Mouse (Mus musculus): Measurements from ENCODE around the gene Mdm2. TPM values are rescaled to one million over a fixed set of nuclear protein-coding genes. Genes with fewer than 3 reads are reported as not detected.

The Mdm2 gene
- polyA plus RNA-seq, 1 experiment from 2014 or later: 62.4 TPM

DNA sequence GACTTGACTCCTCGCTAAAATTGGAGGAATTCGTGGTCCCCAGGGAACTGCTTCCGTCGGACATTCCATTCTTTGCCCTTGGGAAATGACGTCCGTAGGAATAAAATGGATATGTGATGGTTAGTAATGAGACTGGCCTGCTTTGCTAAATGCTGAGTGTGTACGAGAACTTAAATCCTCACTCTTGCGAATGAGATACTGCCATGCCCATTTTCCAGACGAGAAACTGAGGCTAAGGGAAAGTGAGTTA, 68.4 kb downstream of the Mdm2 start:
- Histone ChIP-seq H3K36me3 (peaks cover 3% of the 10 kb centered on the region), H3K4me1 (peaks cover 54% of the 10 kb centered on the region), H3K27ac (no peak overlapping the region), H3K4me3 (no peak overlapping the region), H3K27me3 (ENCODE audit: low read depth, poor library complexity, severe bottlenecking) (no peaks in the 10 kb centered on the region), H3K9me3 (replicated peaks) (no peaks in the 10 kb centered on the region)
- WGBS: 85% methylated on average over 9 of the region's 9 CpGs
- DNase-seq (ENCODE audit: low spot score): no peak

DNA sequence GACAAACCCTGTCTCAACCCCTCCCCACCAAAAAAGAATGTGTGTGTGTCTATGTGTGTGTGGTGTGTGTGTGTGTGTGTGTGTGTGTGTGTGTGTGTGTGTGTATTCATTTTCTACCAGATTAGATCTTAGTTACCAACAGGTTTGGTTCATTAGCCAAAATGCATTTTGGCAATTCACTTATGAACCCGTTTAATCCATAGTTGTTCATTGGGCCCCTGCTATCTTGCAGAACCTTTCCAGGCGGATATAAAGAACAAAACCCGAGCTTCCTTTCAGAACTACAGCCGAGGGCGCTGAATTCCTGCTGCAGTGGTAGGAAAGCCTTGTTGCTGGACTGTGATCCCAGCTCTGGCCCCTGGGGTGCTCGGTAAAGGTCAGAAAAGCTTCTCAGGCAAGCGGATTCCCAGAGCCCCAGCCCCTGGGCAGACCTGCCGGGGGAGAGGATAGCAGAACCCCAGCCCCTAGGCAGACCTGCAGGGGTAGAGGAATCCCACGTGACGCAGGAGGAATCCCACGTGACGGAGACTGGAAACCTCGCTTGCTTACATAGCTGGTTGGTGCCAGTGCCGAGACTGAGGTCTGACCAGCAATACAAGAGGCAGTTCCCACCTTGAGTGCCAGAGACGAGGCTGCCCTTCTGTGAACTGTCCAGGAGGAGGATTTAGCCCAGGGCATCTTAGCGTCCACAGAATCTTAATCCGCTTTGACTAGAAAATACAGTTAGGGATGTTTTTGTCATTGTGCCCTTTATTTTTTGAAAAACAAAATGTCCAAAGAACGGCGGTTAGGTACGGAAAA, 69.0 kb downstream of the Mdm2 start:
- WGBS: 62% methylated on average over 20 of the region's 20 CpGs
- no peak overlapping the region for H3K4me3 ChIP-seq
- peaks cover 54% of the 10 kb centered on the region for H3K4me1 ChIP-seq
- peak; percentile 45 for DNase-seq (ENCODE audit: low spot score)
- no peaks in the 10 kb centered on the region for H3K27me3 ChIP-seq (ENCODE audit: low read depth, poor library complexity, severe bottlenecking)
- peaks cover 3% of the 10 kb centered on the region for H3K36me3 ChIP-seq
- peak overlapping the region; percentile 14; the same call in 1 of the 2 replicates for H3K27ac ChIP-seq
- H3K9me3 ChIP-seq (replicated peaks): no peaks in the 10 kb centered on the region

DNA sequence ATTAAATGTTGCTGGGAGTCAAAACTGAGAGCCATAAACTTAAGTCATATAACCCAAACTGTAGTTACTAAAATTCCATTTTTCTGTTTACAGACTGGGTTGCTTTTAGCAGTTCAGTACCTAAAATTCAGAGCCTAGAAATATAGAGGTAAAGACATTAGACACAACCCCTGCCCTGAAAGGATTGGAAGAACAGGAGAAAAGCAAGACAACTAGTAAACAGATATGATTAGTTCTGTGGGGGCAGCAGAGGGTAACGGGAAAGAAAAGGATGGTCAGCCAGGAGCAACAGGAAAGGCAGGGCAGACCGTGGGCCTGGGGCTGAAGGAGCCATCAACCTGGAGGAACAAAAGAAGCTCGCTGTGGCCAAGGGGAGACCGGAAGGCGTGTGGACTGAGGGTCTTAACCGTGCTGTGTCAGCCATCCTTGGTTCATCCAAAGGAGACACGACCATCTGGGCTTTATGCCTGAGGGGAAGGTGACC, 69.9 kb downstream of the Mdm2 start:
- Histone ChIP-seq H3K36me3 (peaks cover 6% of the 10 kb centered on the region; the same call in 1 of the 2 replicates), H3K9me3 (replicated peaks) (no peaks in the 10 kb centered on the region), H3K27me3 (ENCODE audit: low read depth, poor library complexity, severe bottlenecking) (no peaks in the 10 kb centered on the region), H3K4me1 (peaks cover 50% of the 10 kb centered on the region), H3K27ac (0 out of 2 replicates have a peak overlapping the region, but pooled peaks have one; percentile 26), H3K4me3 (no peak overlapping the region)
- no peak for DNase-seq (ENCODE audit: low spot score)
- WGBS: 79% methylated on average over 7 of the region's 7 CpGs

DNA sequence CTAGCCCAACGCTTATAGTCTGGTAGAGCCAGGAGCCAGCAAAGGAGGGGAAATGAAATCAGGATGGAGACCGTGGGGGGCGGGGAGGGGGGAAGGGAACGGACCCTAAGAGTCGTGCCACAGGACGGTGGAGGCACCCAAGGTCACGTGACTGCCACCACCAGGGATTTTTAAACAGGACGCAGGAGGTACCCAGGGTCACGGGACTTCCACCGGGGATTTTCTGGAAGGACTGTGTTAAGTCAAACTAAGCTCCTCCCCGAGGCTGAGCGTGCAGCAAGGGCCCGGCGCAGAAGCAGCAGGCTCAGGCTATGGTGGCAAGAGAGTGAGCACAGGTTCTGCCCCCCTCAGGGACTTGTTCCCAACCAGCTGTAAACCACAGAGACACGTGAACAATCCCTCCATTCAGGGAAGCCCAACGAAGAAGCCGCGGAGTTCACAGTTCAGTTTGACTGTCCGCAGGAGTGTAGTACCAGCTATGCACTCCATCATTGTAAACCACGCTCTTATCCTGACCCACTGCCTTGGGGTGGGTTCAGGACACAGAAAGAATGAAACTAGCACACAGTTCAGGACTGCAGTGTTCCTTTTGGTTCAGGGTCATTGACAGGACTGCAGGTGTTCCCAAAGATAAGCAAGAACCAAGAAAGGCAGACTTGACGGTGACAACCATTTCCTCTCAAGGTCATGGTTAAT, 70.5 kb downstream of the Mdm2 start:
- peaks cover 9% of the 10 kb centered on the region; the same call in 1 of the 2 replicates for H3K36me3 ChIP-seq
- peaks cover 46% of the 10 kb centered on the region for H3K4me1 ChIP-seq
- no peak overlapping the region for H3K4me3 ChIP-seq
- H3K9me3 ChIP-seq (replicated peaks): no peaks in the 10 kb centered on the region
- no peak for DNase-seq (ENCODE audit: low spot score)
- no peaks in the 10 kb centered on the region for H3K27me3 ChIP-seq (ENCODE audit: low read depth, poor library complexity, severe bottlenecking)
- WGBS: 56% methylated on average over 21 of the region's 21 CpGs
- H3K27ac ChIP-seq: peak overlapping the region; percentile 14; the same call in 1 of the 2 replicates

DNA sequence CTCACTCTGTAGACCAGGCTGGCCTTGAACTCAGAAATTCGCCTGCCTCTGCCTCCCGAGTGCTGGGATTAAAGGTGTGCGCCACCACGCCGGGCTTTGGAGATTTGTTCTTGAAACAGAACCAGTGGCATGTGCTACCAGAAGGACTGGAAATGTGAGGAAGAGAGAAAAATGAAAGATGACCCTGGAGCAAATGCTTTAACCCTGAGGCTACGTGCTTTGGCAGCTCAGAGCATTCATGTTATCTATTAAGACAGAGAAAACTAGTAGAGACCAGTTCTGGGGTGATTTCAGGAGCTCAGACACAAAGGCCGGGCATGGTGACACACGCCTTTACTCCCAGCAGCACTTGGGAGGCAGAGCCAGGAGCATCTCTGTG, 71.3 kb downstream of the Mdm2 start:
- no peak for DNase-seq (ENCODE audit: low spot score)
- Histone ChIP-seq H3K9me3 (replicated peaks) (no peaks in the 10 kb centered on the region), H3K4me1 (peaks cover 38% of the 10 kb centered on the region), H3K36me3 (peaks cover 9% of the 10 kb centered on the region; the same call in 1 of the 2 replicates), H3K4me3 (no peak overlapping the region), H3K27ac (no peak overlapping the region), H3K27me3 (ENCODE audit: low read depth, poor library complexity, severe bottlenecking) (no peaks in the 10 kb centered on the region)
- WGBS: 93% methylated on average over 8 of the region's 8 CpGs

Other genes with a start within 250 kb of the Mdm2 start
- gene Cpm, start 81.3 kb downstream of the Mdm2 start, polyA plus RNA-seq (2016; fragmentation: Nextera tagmentation; extraction: Ambion mirVana): 22.5 and 31.5 TPM in 2 replicates
- gene Slc35e3, start 35.6 kb upstream of the Mdm2 start, polyA plus RNA-seq (2016; fragmentation: Nextera tagmentation; extraction: Ambion mirVana): 16.4 and 22.1 TPM in 2 replicates
- 109 and 111 TPM in 2 replicates for gene Nup107, start 81.9 kb upstream of the Mdm2 start, polyA plus RNA-seq (2016; fragmentation: Nextera tagmentation; extraction: Ambion mirVana)
- 138 and 146 TPM in 2 replicates for gene Rap1b, start 135.3 kb upstream of the Mdm2 start, polyA plus RNA-seq (2016; fragmentation: Nextera tagmentation; extraction: Ambion mirVana)